Mouse (Mus musculus) cerebellum, postnatal 25 days (tissue): ENCODE results near the gene Fam19a2.

Experiments used
- DNase-seq, 2 experiments: peaks; one replicate each; pipeline ENCODE4 v3.0.0; 2021; ENCODE audit warnings: mixed read lengths in 2 of 2

Gene Fam19a2

GRCm38 (mm10) chr10:123263876-123264309, at the start of gene Fam19a2:
TSS of gene Fam19a2 (plus strand) at chr10:123263996.
- DNase-seq: peak; percentile 56 to 57

- no peak for DNase-seq
These were observed 41.0 kb upstream of the Fam19a2 start for GRCm38 (mm10) chr10:123222785-123223184.

GRCm38 (mm10) chr10:123229420-123229819, 34.4 kb upstream of the Fam19a2 start:
- no peak for DNase-seq

GRCm38 (mm10) chr10:123248063-123248462, 15.7 kb upstream of the Fam19a2 start:
- no peak for DNase-seq

GRCm38 (mm10) chr10:123251904-123252303, 11.9 kb upstream of the Fam19a2 start:
- no peak for DNase-seq

- DNase-seq: peak in 1 of 2 experiments; percentile 31
These were observed 9.5 kb upstream of the Fam19a2 start for GRCm38 (mm10) chr10:123254299-123254698.

- DNase-seq: no peak
These were observed 8.0 kb upstream of the Fam19a2 start for GRCm38 (mm10) chr10:123255674-123256348.

- peak; percentile 44 to 59 for DNase-seq
These were observed 830 bp downstream of the Fam19a2 start for GRCm38 (mm10) chr10:123264461-123265191.

GRCm38 (mm10) chr10:123265241-123265790, 1.5 kb downstream of the Fam19a2 start:
- DNase-seq: peak; percentile 12 to 27

GRCm38 (mm10) chr10:123268568-123268967, 4.8 kb downstream of the Fam19a2 start:
- no peak for DNase-seq

GRCm38 (mm10) chr10:123274554-123274953, 10.8 kb downstream of the Fam19a2 start:
- DNase-seq: no peak

GRCm38 (mm10) chr10:123307300-123307699, 43.5 kb downstream of the Fam19a2 start:
- no peak for DNase-seq

GRCm38 (mm10) chr10:123326271-123326670, 62.5 kb downstream of the Fam19a2 start:
- no peak for DNase-seq

GRCm38 (mm10) chr10:123341280-123341679, 77.5 kb downstream of the Fam19a2 start:
- DNase-seq: no peak

- peak; percentile 8 to 40 for DNase-seq
These were observed 78.9 kb downstream of the Fam19a2 start for GRCm38 (mm10) chr10:123342591-123343236.

- DNase-seq: no peak
These were observed 82.5 kb downstream of the Fam19a2 start for GRCm38 (mm10) chr10:123346301-123346700.

GRCm38 (mm10) chr10:123353667-123354066, 89.9 kb downstream of the Fam19a2 start:
- no peak for DNase-seq

GRCm38 (mm10) chr10:123357010-123357409, 93.2 kb downstream of the Fam19a2 start:
- DNase-seq: no peak

- no peak for DNase-seq
These were observed 96.7 kb downstream of the Fam19a2 start for GRCm38 (mm10) chr10:123360492-123360891.

- no peak for DNase-seq
These were observed 100.8 kb downstream of the Fam19a2 start for GRCm38 (mm10) chr10:123364628-123365027.

GRCm38 (mm10) chr10:123367152-123367864, 103.5 kb downstream of the Fam19a2 start:
- no peak for DNase-seq

- DNase-seq: no peak
These were observed 119.5 kb downstream of the Fam19a2 start for GRCm38 (mm10) chr10:123383277-123383676.

GRCm38 (mm10) chr10:123385641-123386040, 121.8 kb downstream of the Fam19a2 start:
- no peak for DNase-seq
